Mouse (Mus musculus): Measurements from ENCODE around the gene Fbxo31.

Fbxo31 gene

GRCm38 (mm10) chr8:121585159-121585825 is 6.7 kb upstream of the Fbxo31 start:
- peak; percentile 100 for DNase-seq

GRCm38 (mm10) chr8:121584730-121585129 is 6.1 kb upstream of the Fbxo31 start:
- no peak for DNase-seq

GRCm38 (mm10) chr8:121583653-121584052 is 5.0 kb upstream of the Fbxo31 start:
- DNase-seq, result no peak

- DNase-seq, result no peak
Observed at GRCm38 (mm10) chr8:121580465-121580864, 1.9 kb upstream of the Fbxo31 start.

DNA sequence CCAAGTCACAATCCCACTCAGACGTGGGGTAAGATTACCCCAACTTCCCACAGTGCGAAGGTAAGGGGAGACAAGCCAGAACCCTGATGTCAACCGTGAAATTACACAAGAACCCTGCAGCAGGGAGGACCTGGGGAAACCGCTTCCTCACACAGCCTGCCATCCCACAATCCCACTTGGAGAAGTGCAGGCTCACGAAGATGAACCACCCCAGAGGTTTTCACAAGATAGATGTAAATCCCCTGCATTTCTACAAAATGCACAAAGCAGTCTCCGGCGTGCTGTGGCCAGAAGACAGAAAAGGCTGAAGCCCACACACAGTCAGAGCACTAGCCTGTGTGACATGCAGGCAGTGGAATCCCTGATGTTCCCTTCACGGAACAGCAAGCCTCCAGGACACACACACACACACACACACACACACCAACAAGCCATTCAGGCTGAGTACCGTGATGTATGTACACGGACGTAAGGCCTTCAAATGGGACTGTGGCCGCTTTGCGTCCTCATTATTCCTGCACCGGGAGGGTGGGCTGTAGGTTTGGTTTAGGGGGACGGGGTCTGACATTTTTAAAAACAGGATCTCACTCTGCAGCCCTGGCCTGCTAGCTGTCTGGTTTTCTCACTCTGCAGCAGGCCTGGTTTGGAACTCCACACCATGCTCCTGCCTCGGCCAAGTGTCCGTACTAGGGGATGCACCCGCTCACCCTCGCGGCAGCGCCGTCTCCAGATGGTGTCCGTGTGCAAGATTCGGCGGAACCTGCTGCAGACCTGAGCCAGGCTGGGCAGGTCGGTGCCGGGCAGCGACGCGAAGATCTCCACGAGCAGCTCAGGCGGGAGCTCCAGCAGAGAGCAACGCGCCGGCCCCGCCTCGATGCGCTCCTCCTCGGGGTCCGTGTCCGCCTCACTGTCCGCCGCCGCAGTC is 593 bp downstream of the Fbxo31 start:
- DNase-seq, result peak; percentile 53

DNA sequence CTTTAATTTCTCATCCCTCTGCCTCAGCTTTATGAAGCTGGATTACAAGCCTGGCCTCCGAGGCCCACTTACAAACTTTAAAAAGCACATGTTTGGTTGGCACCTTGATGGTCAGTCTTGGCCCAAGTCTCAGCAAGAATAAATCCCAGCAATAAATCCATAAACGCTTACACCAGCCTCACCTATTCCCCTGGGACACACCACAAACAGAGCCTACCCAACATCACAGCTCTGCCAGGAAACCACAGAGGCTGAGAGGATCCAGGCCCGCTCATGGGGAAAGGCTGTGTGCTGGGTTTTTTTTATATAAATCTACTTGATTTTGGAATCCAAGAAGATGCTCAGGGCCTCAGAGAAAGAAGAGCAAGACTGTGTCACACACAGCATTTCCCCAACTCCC is 2.9 kb downstream of the Fbxo31 start:
- no peak for DNase-seq

- DNase-seq, result peak; percentile 70
Observed at GRCm38 (mm10) chr8:121573275-121573674, 5.3 kb downstream of the Fbxo31 start.

DNA sequence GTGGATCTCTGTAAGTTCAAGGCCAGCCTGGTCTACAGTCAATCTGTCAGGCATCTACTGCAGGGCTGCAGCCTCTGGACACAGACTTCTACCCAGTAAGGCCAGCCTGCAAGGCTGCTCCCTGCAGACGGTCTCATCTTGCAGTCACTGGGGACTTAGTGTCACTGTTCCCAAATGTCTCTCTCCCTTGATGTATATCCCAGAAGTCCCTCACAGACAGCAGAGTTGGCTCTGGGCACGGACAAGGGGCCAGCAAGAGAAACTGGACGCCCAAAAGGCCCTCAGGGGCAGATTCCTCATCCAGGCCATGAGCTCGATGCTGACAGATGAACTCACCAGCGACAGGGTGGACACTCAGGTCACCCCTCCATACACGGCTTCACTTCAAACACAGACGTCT is 6.5 kb downstream of the Fbxo31 start:
- no peak for DNase-seq

DNA sequence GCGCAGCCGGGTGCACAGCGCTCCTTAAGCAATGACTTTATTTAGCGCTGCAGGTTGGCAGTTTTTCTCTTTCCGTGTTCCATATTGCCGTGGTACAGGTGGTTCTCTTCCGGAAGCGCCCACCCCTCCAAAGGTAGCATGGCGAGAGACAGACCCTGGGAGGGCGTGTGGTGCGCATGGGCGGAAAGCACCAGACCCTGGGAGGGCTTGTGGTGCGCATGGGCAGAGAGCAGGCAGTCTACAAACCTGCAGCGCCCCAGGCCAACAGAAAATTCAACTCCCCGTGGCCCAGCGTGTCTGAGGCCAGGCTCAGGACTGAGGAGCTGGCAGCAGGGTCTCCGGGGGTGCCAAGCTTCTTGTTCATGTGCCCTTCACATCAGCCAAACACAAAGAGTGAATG is 7.8 kb downstream of the Fbxo31 start:
- DNase-seq, result no peak

- no peak for DNase-seq
Observed at GRCm38 (mm10) chr8:121570335-121570734, 8.3 kb downstream of the Fbxo31 start.

DNA sequence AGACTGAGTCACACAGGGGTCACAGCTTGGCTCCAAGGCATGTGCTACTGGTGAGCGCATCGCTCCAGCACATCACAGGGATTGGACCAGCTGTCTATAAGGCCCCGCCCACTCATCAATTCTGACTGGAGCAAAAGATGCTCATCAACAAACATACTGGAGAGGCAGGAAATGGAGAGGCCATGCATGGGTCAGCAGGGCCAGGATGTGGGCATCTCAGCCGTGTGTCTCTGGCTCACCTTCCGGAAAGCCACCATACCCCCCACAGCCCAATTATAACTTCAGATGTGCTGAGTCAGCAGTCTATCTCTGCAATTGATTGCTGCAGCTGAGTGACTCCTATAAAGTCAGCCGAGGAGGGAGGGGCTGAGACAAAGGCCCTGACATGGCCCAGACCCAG is 10.3 kb downstream of the Fbxo31 start:
- DNase-seq, result no peak

- DNase-seq, result no peak
Observed at GRCm38 (mm10) chr8:121563701-121564100, 14.9 kb downstream of the Fbxo31 start.

GRCm38 (mm10) chr8:121562941-121563351 is 15.7 kb downstream of the Fbxo31 start:
- DNase-seq, result peak; percentile 84

DNA sequence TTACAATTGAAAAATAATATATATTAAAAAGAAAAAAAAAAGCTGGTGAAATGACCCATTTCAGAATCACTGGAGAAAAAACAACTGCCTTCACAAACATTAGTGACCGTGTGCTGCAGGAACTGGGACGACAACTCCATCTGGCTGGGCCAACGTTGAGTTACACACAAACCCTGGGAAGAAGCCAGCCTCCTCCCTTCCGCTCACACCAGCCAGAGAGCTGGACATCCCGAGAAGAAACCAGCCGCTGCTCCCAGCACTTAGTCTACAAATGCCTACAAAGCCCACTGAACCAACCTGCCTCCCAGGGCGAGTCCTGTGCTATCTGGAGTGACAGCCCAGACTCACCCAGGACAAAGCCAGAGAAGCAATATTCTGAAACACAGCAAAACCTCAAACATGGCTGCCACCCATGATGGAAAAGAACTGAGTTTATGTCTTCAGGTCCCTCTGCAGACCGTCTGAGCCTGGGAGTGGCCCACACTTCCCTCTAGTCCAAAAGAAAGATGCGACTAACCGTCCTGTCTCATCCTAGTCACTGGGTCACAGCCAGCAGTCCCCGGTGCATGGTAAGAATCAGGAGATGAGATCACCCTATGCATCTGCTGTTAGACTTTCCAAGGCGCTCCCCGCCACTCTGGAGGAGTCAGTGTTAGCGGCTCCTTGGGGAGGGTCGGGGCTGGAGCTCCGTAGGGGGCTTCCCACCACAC is 16.8 kb downstream of the Fbxo31 start:
- DNase-seq, result peak; percentile 67

GRCm38 (mm10) chr8:121560432-121561100 is 18.0 kb downstream of the Fbxo31 start:
- DNase-seq, result peak; percentile 40

GRCm38 (mm10) chr8:121559801-121560200 is 18.8 kb downstream of the Fbxo31 start:
- no peak for DNase-seq

GRCm38 (mm10) chr8:121558538-121558937 is 20.1 kb downstream of the Fbxo31 start:
- no peak for DNase-seq

GRCm38 (mm10) chr8:121557746-121558145 is 20.9 kb downstream of the Fbxo31 start:
- peak; percentile 4 for DNase-seq

- DNase-seq, result peak; percentile 5
Observed at GRCm38 (mm10) chr8:121553831-121554475, 24.7 kb downstream of the Fbxo31 start.

GRCm38 (mm10) chr8:121552506-121552905 is 26.1 kb downstream of the Fbxo31 start:
- peak; percentile 1 for DNase-seq

DNA sequence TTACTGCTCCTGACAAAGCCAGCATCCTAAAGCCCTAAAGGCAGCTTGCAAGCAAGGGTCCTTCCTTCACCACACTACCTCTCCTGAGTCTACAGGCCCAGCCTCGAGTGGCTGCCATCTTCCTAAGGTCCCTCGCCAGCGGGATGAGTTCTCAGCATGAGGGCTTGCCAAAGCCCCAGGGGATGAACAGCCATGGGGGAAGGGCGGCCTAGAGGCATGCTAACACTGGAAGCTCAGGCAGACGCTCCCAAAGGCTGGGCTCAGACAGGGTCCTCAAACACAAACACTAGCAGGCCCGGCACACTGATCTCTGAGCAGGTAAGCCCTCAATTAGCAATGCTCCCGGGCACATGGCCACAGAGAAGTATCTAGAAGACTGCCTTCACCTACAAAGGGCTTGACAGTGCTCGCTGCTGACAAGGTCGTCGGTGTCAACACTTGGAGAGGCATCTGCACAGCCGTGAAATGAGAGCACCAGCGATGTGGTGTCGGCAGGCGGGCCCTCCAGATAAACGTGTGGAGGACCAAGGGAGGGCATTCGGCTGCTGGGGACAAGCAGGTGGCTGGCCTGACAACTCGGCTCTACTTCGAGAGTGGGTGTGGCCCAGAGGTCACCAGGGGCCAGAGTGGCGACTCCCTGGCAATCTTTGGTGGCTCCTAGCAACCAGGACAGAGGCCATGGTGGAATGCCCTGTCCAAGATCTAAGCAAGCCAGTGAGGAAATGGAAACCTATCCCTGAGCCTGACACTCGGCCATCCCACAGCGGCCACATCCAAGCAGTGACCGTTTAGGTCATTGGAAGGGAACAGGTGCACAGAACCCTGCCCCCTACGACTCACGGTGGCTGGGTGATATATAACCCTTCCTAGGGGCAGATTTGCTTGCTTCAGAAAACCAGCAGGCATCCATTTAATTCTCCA is 27.3 kb downstream of the Fbxo31 start:
- DNase-seq, result peak; percentile 12

All from cerebellum, adult 11-12 months (tissue).